12 mouse cellular contexts compared by ENCODE assay signal in the genomic region with DNA sequence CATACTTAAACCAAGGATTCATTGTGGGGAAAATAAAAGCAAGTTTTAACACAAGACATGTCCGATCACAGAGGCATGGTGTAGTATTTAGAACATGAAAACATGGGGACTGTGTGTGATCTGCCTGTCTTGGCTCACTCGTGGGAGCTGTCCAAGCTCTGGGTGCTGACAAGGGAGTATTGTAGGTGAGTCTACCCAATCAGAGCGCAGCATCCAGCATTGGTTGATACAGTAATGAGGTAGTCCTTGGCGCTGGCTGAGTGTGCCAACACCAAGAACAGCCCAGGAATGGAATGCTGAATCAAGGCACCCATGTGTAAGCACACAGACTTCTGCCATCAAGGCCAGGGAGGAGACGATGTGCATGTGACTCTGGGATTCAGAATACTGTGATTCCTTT.
DNase-seq lines count a peak whose midpoint lies in the region; ATAC-seq and TF ChIP-seq lines count a peak whose summit lies in the region.
"Had no signal": no experiment of that assay in that cellular context is flagged by ENCODE, and none has a peak within 500 bp of the region (broad histone marks: within the 10 kb centered on the region; RNA-seq: fewer than 3 reads in every experiment).

No protein-coding gene starts in this region.

- H3K4me3 ChIP-seq in kidney, postnatal 0 days (replicated peaks; ENCODE audit: low read depth, low read length): no peak overlapping the region
- H3K4me3 ChIP-seq in ES-E14 (ENCODE audit: insufficient read depth in 1 of 2, low read depth in 1 of 2, low read length in 2 of 2, poor library complexity in 1 of 2, severe bottlenecking in 1 of 2): no peak overlapping the region
- H3K4me3 ChIP-seq in embryonic facial prominence, embryonic 12.5 days: no peak overlapping the region
- H3K4me3 ChIP-seq: embryonic facial prominence, embryonic 15.5 days; liver, embryonic 12.5 days; midbrain, embryonic 10.5 days had no signal

- H3K4me1 ChIP-seq in kidney, postnatal 0 days (replicated peaks; ENCODE audit: insufficient read depth, low read length): no peaks in the 10 kb centered on the region
- peaks cover 0 to 7% of the 10 kb centered on the region in 2 experiments; a peak in 1 of 4 replicates for H3K4me1 ChIP-seq in ES-E14 (ENCODE audit: control insufficient read depth in 2 of 2, insufficient read depth in 2 of 2, low read length in 2 of 2, poor library complexity in 1 of 2)
- no peaks in the 10 kb centered on the region for H3K4me1 ChIP-seq in embryonic facial prominence, embryonic 12.5 days
- H3K4me1 ChIP-seq: embryonic facial prominence, embryonic 15.5 days; liver, embryonic 12.5 days had no signal

- in situ Hi-C loops in ES-E14 (cut with MboI; ENCODE audit: low sequenced_read_pairs in 2 of 2, unreplicated experiment in 2 of 2): no loop called here

- no peak overlapping the region for H3K27ac ChIP-seq in kidney, postnatal 0 days
- no peak overlapping the region for H3K27ac ChIP-seq in ES-E14 (ENCODE audit: insufficient read depth, low read depth, low read length, poor library complexity, severe bottlenecking)
- no peak overlapping the region for H3K27ac ChIP-seq in embryonic facial prominence, embryonic 12.5 days
- H3K27ac ChIP-seq: embryonic facial prominence, embryonic 15.5 days; liver, embryonic 12.5 days; midbrain, embryonic 10.5 days had no signal

- TF ChIP-seq CTCF in kidney, postnatal 0 days (IDR thresholded peaks at IDR 0.05; ENCODE audit: low read depth): no peak

- no peak overlapping the region for H3K9ac ChIP-seq in kidney, postnatal 0 days (ENCODE audit: low read depth, low read length)
- no peak overlapping the region for H3K9ac ChIP-seq in ES-E14 (ENCODE audit: insufficient read depth, low read depth, low read length, poor library complexity, severe bottlenecking)
- H3K9ac ChIP-seq in embryonic facial prominence, embryonic 12.5 days: no peak overlapping the region
- H3K9ac ChIP-seq: embryonic facial prominence, embryonic 15.5 days; liver, embryonic 12.5 days had no signal

- no peaks in the 10 kb centered on the region for H3K27me3 ChIP-seq in kidney, postnatal 0 days (ENCODE audit: insufficient read depth, low read length)
- no peaks in the 10 kb centered on the region for H3K27me3 ChIP-seq in embryonic facial prominence, embryonic 12.5 days
- H3K27me3 ChIP-seq: embryonic facial prominence, embryonic 15.5 days; liver, embryonic 12.5 days had no signal

- ATAC-seq in kidney, postnatal 0 days (replicated peaks; ENCODE audit: low FRiP score, low read depth): no peak; the same call in 1 of the 2 replicates
- ATAC-seq in embryonic facial prominence, embryonic 12.5 days (ENCODE audit: insufficient number of reproducible peaks, insufficient read depth, low FRiP score, low TSS enrichment): peak; percentile 65; the same call in 1 of the 2 replicates
- ATAC-seq: liver, embryonic 12.5 days; Patski had no signal

- no peak overlapping the region for H3K4me2 ChIP-seq in kidney, postnatal 0 days (ENCODE audit: low read length)
- no peak overlapping the region for H3K4me2 ChIP-seq in embryonic facial prominence, embryonic 12.5 days (replicated peaks)
- H3K4me2 ChIP-seq: embryonic facial prominence, embryonic 15.5 days; liver, embryonic 12.5 days had no signal

- WGBS in kidney, postnatal 0 days: 71% methylated on average over 5 of the region's 5 CpGs
- 61% methylated on average over 5 of the region's 5 CpGs for WGBS in embryonic facial prominence, embryonic 12.5 days

- DNase-seq in kidney, postnatal 0 days (ENCODE audit: low spot score): peak; percentile 29
- DNase-seq in kidney, adult 8-10 months: no peak
- peak; percentile 11 for DNase-seq in 416B (ENCODE audit: low read depth)
- DNase-seq in ES-E14 (ENCODE audit: low read depth, low spot score): peak; percentile 28
- DNase-seq in cerebellum, postnatal 4 days (ENCODE audit: low spot score in 2 of 2): no peak
- DNase-seq in c-Kit-positive CD71-positive TER-119-positive erythroid progenitor cells, embryonic 14.5 days (ENCODE audit: low spot score): no peak
- DNase-seq: layer of hippocampus, adult 9-11 months had no signal

- H3K9me3 ChIP-seq in kidney, postnatal 0 days (replicated peaks; ENCODE audit: low read length): no peaks in the 10 kb centered on the region
- H3K9me3 ChIP-seq in ES-E14 (ENCODE audit: control insufficient read depth, insufficient read depth, low read depth, low read length): no peaks in the 10 kb centered on the region
- no peaks in the 10 kb centered on the region for H3K9me3 ChIP-seq in embryonic facial prominence, embryonic 12.5 days
- H3K9me3 ChIP-seq: embryonic facial prominence, embryonic 15.5 days; liver, embryonic 12.5 days; midbrain, embryonic 10.5 days had no signal

- H3K36me3 ChIP-seq in kidney, postnatal 0 days (ENCODE audit: insufficient read depth, low read length): no peaks in the 10 kb centered on the region
- no peaks in the 10 kb centered on the region; the same call in 1 of the 2 replicates for H3K36me3 ChIP-seq in ES-E14 (ENCODE audit: control insufficient read depth, insufficient read depth, low read length, poor library complexity, severe bottlenecking)
- H3K36me3 ChIP-seq in embryonic facial prominence, embryonic 12.5 days: no peaks in the 10 kb centered on the region
- H3K36me3 ChIP-seq: embryonic facial prominence, embryonic 15.5 days; liver, embryonic 12.5 days; midbrain, embryonic 10.5 days had no signal

TF ChIP-seq in ES-E14, 5 proteins besides CTCF, POLR2A, EP300 and RAD21:
- TF ChIP-seq ZNF384 (IDR thresholded peaks at IDR 0.05; ENCODE audit: low read depth, low read length): no peak
- no peak for TF ChIP-seq ZC3H11A (IDR thresholded peaks at IDR 0.05; ENCODE audit: borderline replicate concordance, low read depth, low read length)
- no peak for TF ChIP-seq HCFC1 (IDR thresholded peaks at IDR 0.05; ENCODE audit: borderline replicate concordance, insufficient read depth, low read length)
- no peak for TF ChIP-seq MAFK (IDR thresholded peaks at IDR 0.05; ENCODE audit: insufficient read depth, low read depth, low read length)
- TF ChIP-seq CHD2 (IDR thresholded peaks at IDR 0.05; ENCODE audit: low read depth, low read length): no peak

Comparison
In these comparisons a context has a peak if more than half of its experiments do, and no peak if none do; other contexts are left out.
1. DNase-seq: peak in kidney, postnatal 0 days (single experiment), 416B (single experiment) and ES-E14 (single experiment); none in kidney, adult 8-10 months (0 of 2), cerebellum, postnatal 4 days (0 of 2) and c-Kit-positive CD71-positive TER-119-positive erythroid progenitor cells, embryonic 14.5 days (single experiment).